Mouse (Mus musculus): ENCODE data around the gene Vmn1r213. TPM values are rescaled to one million over a fixed set of nuclear protein-coding genes. Genes with fewer than 3 reads are reported as not detected.

Gene Vmn1r213
- 0.25 TPM in 1 of 2 replicates, not detected in the other for total RNA-seq (2017)

DNA sequence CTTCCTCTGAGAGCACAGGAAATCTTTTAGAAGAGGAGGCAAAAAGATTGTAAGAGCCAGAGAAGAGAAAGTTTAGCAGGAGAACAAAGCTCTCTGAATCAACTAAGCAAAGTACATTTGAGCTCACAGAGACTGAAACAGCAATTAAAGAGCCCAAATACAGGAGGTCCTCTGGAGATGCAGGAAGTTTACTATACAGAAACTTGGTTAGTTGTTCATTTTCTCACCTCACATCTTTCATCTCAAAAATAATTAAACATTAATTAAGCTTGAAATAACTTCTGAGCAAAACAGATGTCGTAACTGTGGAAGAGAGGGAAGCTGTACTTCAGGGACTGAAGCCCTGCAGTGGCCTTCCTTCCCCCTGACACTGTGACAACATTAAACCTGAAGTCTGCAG is at the start of gene Vmn1r213:
Gene Vmn1r213 (plus strand): TSS at position 301 of the 400 bp plus-strand sequence.
- ATAC-seq (ENCODE audit: extremely low read depth, insufficient number of reproducible peaks, low FRiP score, poor library complexity, severe bottlenecking) = no peak

GRCm38 (mm10) chr13:22990214-22990891 is 17.1 kb upstream of the Vmn1r213 start:
- ATAC-seq (ENCODE audit: extremely low read depth, insufficient number of reproducible peaks, low FRiP score, poor library complexity, severe bottlenecking) = no peak

- no peak for ATAC-seq (ENCODE audit: extremely low read depth, insufficient number of reproducible peaks, low FRiP score, poor library complexity, severe bottlenecking)
Observed at GRCm38 (mm10) chr13:22992178-22992700, 15.2 kb upstream of the Vmn1r213 start.

- no peak for ATAC-seq (ENCODE audit: extremely low read depth, insufficient number of reproducible peaks, low FRiP score, poor library complexity, severe bottlenecking)
Observed at GRCm38 (mm10) chr13:22992721-22993120, 14.7 kb upstream of the Vmn1r213 start.

GRCm38 (mm10) chr13:23018158-23018557 is 10.7 kb downstream of the Vmn1r213 start:
- no peak for ATAC-seq (ENCODE audit: extremely low read depth, insufficient number of reproducible peaks, low FRiP score, poor library complexity, severe bottlenecking)

- ATAC-seq (ENCODE audit: extremely low read depth, insufficient number of reproducible peaks, low FRiP score, poor library complexity, severe bottlenecking) = no peak
Observed at GRCm38 (mm10) chr13:23024812-23025211, 17.4 kb downstream of the Vmn1r213 start.

DNA sequence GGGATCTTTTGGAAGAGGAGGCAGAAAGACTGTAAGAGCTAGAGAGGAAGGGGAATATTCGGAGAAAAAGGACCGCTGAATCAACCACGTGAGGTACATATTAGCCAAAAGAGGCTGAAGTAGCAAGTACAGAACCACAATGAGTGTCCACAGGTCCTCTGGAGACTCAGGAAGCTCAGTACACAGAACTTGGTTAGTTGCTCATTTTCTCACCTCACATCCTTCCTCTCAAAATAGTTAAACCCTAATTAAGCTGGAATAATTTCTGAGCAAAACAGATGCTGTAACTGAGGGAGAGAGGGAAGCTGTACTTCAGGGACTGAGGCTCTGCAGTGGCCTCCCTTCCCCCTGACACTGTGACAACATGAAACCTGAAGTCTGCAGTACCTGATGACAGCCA is 22.7 kb downstream of the Vmn1r213 start, which contains the start of gene Vmn1r214:
Gene Vmn1r214 (plus strand): TSS at position 301 of the 400 bp plus-strand sequence.
- ATAC-seq (ENCODE audit: extremely low read depth, insufficient number of reproducible peaks, low FRiP score, poor library complexity, severe bottlenecking) = no peak

DNA sequence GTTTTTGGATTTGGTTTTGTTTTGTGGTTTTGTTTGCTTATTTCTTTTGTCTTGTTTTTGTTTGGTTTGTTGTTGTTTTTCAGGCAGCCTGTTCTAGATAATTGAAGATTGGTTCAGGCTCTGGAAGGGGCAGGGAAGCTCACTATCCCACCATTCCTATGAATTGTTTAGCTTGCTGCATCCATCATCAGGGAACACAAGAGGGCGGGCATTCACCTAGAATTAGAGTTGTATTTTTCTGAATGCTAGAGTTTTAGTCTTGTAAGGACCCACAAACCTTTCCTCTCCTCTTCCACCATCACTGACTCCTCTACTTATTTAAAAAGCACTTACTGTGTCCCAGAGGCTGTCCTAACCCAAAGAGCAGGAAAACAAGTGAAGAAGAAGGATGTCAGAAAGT is 50.3 kb downstream of the Vmn1r213 start:
- ATAC-seq (ENCODE audit: extremely low read depth, insufficient number of reproducible peaks, low FRiP score, poor library complexity, severe bottlenecking) = no peak

Other genes with a start within 250 kb of the Vmn1r213 start
- gene Vmn1r208, start 230.3 kb upstream of the Vmn1r213 start, total RNA-seq (2017) = 0.12 TPM in 1 of 2 replicates, not detected in the other
- gene Vmn1r209, start 198.0 kb upstream of the Vmn1r213 start, total RNA-seq (2017) = not detected in 2 replicates
- not detected in 2 replicates for gene Vmn1r210, start 176.3 kb upstream of the Vmn1r213 start, total RNA-seq (2017)
- not detected in 2 replicates for gene Vmn1r211, start 150.1 kb upstream of the Vmn1r213 start, total RNA-seq (2017)
- not detected in 2 replicates for gene Vmn1r212, start 123.5 kb upstream of the Vmn1r213 start, total RNA-seq (2017)
- gene Vmn1r214, start 22.8 kb downstream of the Vmn1r213 start, total RNA-seq (2017) = not detected in 2 replicates
- not detected in 2 replicates for gene Vmn1r215, start 60.4 kb downstream of the Vmn1r213 start, total RNA-seq (2017)
- not detected in 2 replicates for gene Vmn1r217, start 110.6 kb downstream of the Vmn1r213 start, total RNA-seq (2017)
- not detected in 2 replicates for gene Vmn1r218, start 125.5 kb downstream of the Vmn1r213 start, total RNA-seq (2017)
- 0.12 TPM in 1 of 2 replicates, not detected in the other for gene Vmn1r219, start 151.7 kb downstream of the Vmn1r213 start, total RNA-seq (2017)
- 0.12 TPM in 1 of 2 replicates, not detected in the other for gene Vmn1r220, start 180.3 kb downstream of the Vmn1r213 start, total RNA-seq (2017)
- gene Vmn1r221, start 206.5 kb downstream of the Vmn1r213 start, total RNA-seq (2017) = 0.12 TPM in 1 of 2 replicates, not detected in the other
- gene Vmn1r222, start 228.3 kb downstream of the Vmn1r213 start, total RNA-seq (2017) = not detected in 2 replicates
- not detected in 2 replicates for gene Vmn1r223, start 239.5 kb downstream of the Vmn1r213 start, total RNA-seq (2017)